Mouse (Mus musculus): ENCODE measurements around the gene Rasgrp4. TPM values are rescaled to one million over a fixed set of nuclear protein-coding genes. Genes with fewer than 3 reads are reported as not detected.
A peak's percentile ranks its signal among the peaks of the same experiment; 100 is the strongest.
"Not testable (repeated sequence)": the region's sequence is repeated elsewhere in the genome, so short reads cannot be mapped to it uniquely, and the experiment has no call there.

Rasgrp4 gene
- 1 to 10 TPM in 1 of 2 experiments, under 1 TPM in 1; 0.89 to 2.5 TPM for total RNA-seq (2021)

- intact Hi-C loops (cut with DNase I) = loop anchor here (5.0 kb wide), 1 partner anchor 162 kb away; no protein-coding TSS in a partner anchor
These were observed at the start of gene Rasgrp4 for GRCm38 (mm10) chr7:29134693-29135386. Rasgrp4 (plus strand) TSS chr7:29134851.

GRCm38 (mm10) chr7:29085981-29086380 lies 48.7 kb upstream of the Rasgrp4 start:
- DNase-seq (ENCODE audit: low spot score in 2 of 2) = no peak
- intact Hi-C loops (cut with DNase I) = no loop called here

More at GRCm38 (mm10) chr7:29134693-29135386, at the start of gene Rasgrp4:
- no peak for DNase-seq (ENCODE audit: low spot score in 2 of 2)

GRCm38 (mm10) chr7:29086902-29087301 lies 47.7 kb upstream of the Rasgrp4 start:
- intact Hi-C loops (cut with DNase I) = no loop called here
- no peak for DNase-seq (ENCODE audit: low spot score in 2 of 2)

- intact Hi-C loops (cut with DNase I) = no loop called here
- DNase-seq (ENCODE audit: low spot score in 2 of 2) = peak; percentile 58 to 63
These were observed 45.8 kb upstream of the Rasgrp4 start for GRCm38 (mm10) chr7:29088817-29089216.

GRCm38 (mm10) chr7:29097131-29097530 lies 37.5 kb upstream of the Rasgrp4 start:
- intact Hi-C loops (cut with DNase I) = no loop called here
- DNase-seq (ENCODE audit: low spot score in 2 of 2) = no peak

GRCm38 (mm10) chr7:29101286-29102017 lies 33.2 kb upstream of the Rasgrp4 start:
- DNase-seq (ENCODE audit: low spot score in 2 of 2) = no peak
- intact Hi-C loops (cut with DNase I) = no loop called here

- peak; percentile 13 to 47 for DNase-seq (ENCODE audit: low spot score in 2 of 2)
- intact Hi-C loops (cut with DNase I) = no loop called here
These were observed 25.4 kb upstream of the Rasgrp4 start for GRCm38 (mm10) chr7:29108992-29109955.

- DNase-seq (ENCODE audit: low spot score in 2 of 2) = no peak
- intact Hi-C loops (cut with DNase I) = no loop called here
These were observed 16.4 kb upstream of the Rasgrp4 start for GRCm38 (mm10) chr7:29118142-29118851.

- intact Hi-C loops (cut with DNase I) = no loop called here
- DNase-seq (ENCODE audit: low spot score in 2 of 2) = no peak
These were observed 15.1 kb upstream of the Rasgrp4 start for GRCm38 (mm10) chr7:29119526-29119925.

- intact Hi-C loops (cut with DNase I) = no loop called here
These were observed 11.8 kb upstream of the Rasgrp4 start for GRCm38 (mm10) chr7:29122821-29123220.

GRCm38 (mm10) chr7:29123531-29124358 lies 10.9 kb upstream of the Rasgrp4 start:
- no peak for DNase-seq (ENCODE audit: low spot score in 2 of 2)
- intact Hi-C loops (cut with DNase I) = no loop called here

More at GRCm38 (mm10) chr7:29122821-29123220, 11.8 kb upstream of the Rasgrp4 start:
- DNase-seq (ENCODE audit: low spot score in 2 of 2) = no peak

GRCm38 (mm10) chr7:29124970-29125369 lies 9.7 kb upstream of the Rasgrp4 start, which contains the start of gene Ryr1:
Ryr1 (minus strand) TSS chr7:29125179.
- DNase-seq (ENCODE audit: low spot score in 2 of 2) = no peak
- intact Hi-C loops (cut with DNase I) = no loop called here

GRCm38 (mm10) chr7:29126173-29126915 lies 8.3 kb upstream of the Rasgrp4 start:
- peak; percentile 23 to 29 for DNase-seq (ENCODE audit: low spot score in 2 of 2)
- intact Hi-C loops (cut with DNase I) = no loop called here

GRCm38 (mm10) chr7:29128725-29129124 lies 5.9 kb upstream of the Rasgrp4 start:
- no peak for DNase-seq (ENCODE audit: low spot score in 2 of 2)
- intact Hi-C loops (cut with DNase I) = no loop called here

- DNase-seq (ENCODE audit: low spot score in 2 of 2) = no peak
- intact Hi-C loops (cut with DNase I) = loop anchor here (5.0 kb wide), 1 partner anchor 163 kb away; no protein-coding TSS in a partner anchor
These were observed 421 bp upstream of the Rasgrp4 start for GRCm38 (mm10) chr7:29134230-29134629.

- DNase-seq (ENCODE audit: low spot score in 2 of 2) = no peak
- intact Hi-C loops (cut with DNase I) = no loop called here
These were observed 2.8 kb downstream of the Rasgrp4 start for GRCm38 (mm10) chr7:29137429-29137828.

- intact Hi-C loops (cut with DNase I); DNase-seq (ENCODE audit: low spot score in 2 of 2): not testable (repeated sequence)
These were observed 4.6 kb downstream of the Rasgrp4 start for GRCm38 (mm10) chr7:29139237-29139636.
